Mouse (Mus musculus): Measurements from ENCODE around the gene Timeless.

Timeless gene

DNA sequence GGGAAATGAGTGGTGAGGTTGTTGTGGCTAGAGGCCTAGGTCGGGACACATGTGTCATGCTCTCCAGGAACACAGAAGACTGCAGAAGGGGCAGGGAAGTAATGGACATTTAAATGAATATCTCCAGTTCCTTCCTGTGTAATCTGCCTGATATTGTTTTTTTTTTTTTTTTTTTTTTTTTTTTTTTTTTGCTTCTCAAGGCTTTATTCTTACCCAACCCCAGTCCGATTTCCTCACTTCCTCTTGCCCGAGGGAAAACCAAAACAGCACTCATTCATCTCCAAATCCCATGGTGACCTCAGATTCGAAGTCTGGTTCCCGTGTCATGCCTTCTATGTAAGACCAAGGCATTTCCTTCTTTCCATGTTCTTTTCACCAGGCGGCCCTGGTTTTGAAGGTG is 66.4 kb downstream of the Timeless start:
- DNase-seq: no peak

DNA sequence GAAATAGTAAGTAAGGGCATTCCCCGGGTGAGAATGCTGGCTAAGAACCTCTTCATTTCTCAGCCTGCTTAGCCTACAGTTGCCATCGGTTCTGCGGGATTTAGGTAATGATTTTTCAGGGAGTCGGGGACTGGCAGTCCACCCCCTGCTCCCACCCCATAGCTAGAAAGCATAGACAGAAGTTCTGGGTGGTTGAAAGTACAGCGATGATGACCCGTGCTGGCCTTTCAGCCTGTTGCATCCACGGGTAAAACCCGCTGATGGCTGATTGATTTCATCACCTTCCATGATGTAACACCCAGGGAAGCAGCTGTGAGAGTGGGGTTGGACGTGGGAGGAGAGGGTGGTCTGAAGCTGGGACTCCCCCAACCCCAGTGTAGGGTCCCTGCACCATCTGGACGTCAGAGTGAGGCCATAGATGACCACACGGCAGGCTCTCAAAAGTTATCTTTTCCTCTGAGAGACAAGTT is 66.9 kb downstream of the Timeless start, which contains the start of gene Il23a:
Il23a (minus strand) TSS at position 51 of the 470 bp plus-strand sequence.
- no peak for DNase-seq

DNA sequence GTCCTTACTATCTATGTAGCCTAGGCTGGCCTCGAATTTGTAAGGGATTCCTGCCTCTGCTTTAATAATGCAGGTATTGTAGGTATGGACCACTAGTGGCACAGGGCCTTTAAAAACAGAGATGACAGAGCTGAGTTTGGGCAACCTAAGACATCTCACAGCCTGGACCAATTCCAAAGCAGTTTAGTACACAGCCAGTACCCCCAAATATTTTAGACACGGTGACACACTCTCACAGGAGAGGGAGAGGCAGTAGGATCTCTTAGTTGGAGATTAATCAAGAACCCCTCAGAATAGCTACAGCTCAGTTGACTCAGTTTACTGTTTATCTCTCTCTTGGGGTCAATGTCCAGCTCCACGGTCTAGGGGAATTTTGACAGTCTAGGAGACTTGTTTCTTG is 70.5 kb downstream of the Timeless start:
- no peak for DNase-seq

All from spleen, adult 18-20 months (tissue).